Mouse (Mus musculus) myocyte (in vitro differentiated cells): ENCODE data around the gene Fcrlb. TPM values are rescaled to one million over a fixed set of nuclear protein-coding genes. Genes with fewer than 3 reads are reported as not detected.

Source experiments
- H3K27me3 ChIP-seq: one replicate; pipeline ENCODE4 v1.6.1; 2011; ENCODE audit not compliant: control insufficient read depth, insufficient read depth, insufficient read length
- H3K36me3 ChIP-seq: one replicate; pipeline ENCODE4 v1.6.1; 2011; ENCODE audit not compliant: control insufficient read depth, insufficient read depth
- H3K4me2 ChIP-seq: one replicate; pipeline ENCODE4 v1.6.1; 2011; ENCODE audit warnings: low read depth, control low read depth
- H3K4me3 ChIP-seq: one replicate; pipeline ENCODE4 v1.5.1; 2011; ENCODE audit warnings: mild to moderate bottlenecking, control low read depth, moderate library complexity
- H3K79me2 ChIP-seq: one replicate; pipeline ENCODE4 v1.6.1; 2011; ENCODE audit not compliant: control insufficient read depth, insufficient read depth
- H3ac ChIP-seq: one replicate; pipeline ENCODE4 v1.6.1; 2011; ENCODE audit not compliant: control insufficient read depth, insufficient read length
- CEBPB ChIP-seq: IDR thresholded peaks from 2 replicates; pipeline ENCODE4 v1.6.1; 2011; ENCODE audit warnings: mild to moderate bottlenecking, moderate library complexity; ENCODE audit not compliant: poor library complexity, insufficient read depth, severe bottlenecking
- E2F4 ChIP-seq: IDR thresholded peaks from one replicate; pipeline ENCODE4 v1.6.1; 2011; ENCODE audit warnings: mild to moderate bottlenecking, control low read depth, moderate library complexity; ENCODE audit not compliant: insufficient read depth
- MAX ChIP-seq: IDR thresholded peaks from one replicate; pipeline ENCODE4 v1.6.1; 2011; ENCODE audit warnings: low read depth, mild to moderate bottlenecking, control low read depth
- MYOD1 ChIP-seq, 3 experiments: IDR thresholded peaks; one replicate each; pipeline ENCODE4 v1.6.1; 2011; ENCODE audit warnings: control low read depth in 2 of 3, low read depth in 2 of 3, mild to moderate bottlenecking in 2 of 3, moderate library complexity in 1 of 3; ENCODE audit not compliant: insufficient read length in 2 of 3, control insufficient read depth in 1 of 3
- MYOG ChIP-seq, 3 experiments: IDR thresholded peaks; one replicate each; pipeline ENCODE4 v1.6.1; 2011; ENCODE audit warnings: control low read depth in 2 of 3, low read depth in 2 of 3, mild to moderate bottlenecking in 2 of 3; ENCODE audit not compliant: insufficient read length in 2 of 3, control insufficient read depth in 1 of 3, insufficient read depth in 1 of 3
- POLR2A ChIP-seq: IDR thresholded peaks from one replicate; pipeline ENCODE4 v1.6.1; 2011; ENCODE audit warnings: low read depth, mild to moderate bottlenecking, control low read depth, moderate library complexity; ENCODE audit not compliant: insufficient read length
- POLR2AphosphoS2 ChIP-seq: IDR thresholded peaks from one replicate; pipeline ENCODE4 v1.6.1; 2011; ENCODE audit warnings: low read depth, control low read depth; ENCODE audit not compliant: insufficient read length
- REST ChIP-seq: IDR thresholded peaks from one replicate; pipeline ENCODE4 v1.6.1; 2011; ENCODE audit warnings: mild to moderate bottlenecking, control low read depth, moderate library complexity; ENCODE audit not compliant: insufficient read depth, insufficient read length
- SRF ChIP-seq: IDR thresholded peaks from one replicate; pipeline ENCODE4 v1.6.1; 2011; ENCODE audit warnings: low read depth; ENCODE audit not compliant: control insufficient read depth, insufficient read length
- TCF12 ChIP-seq: IDR thresholded peaks from one replicate; pipeline ENCODE4 v1.6.1; 2011; ENCODE audit warnings: mild to moderate bottlenecking, control low read depth; ENCODE audit not compliant: poor library complexity, insufficient read depth, severe bottlenecking
- TCF3 ChIP-seq: IDR thresholded peaks from one replicate; pipeline ENCODE4 v1.6.1; 2011; ENCODE audit warnings: low read depth, control low read depth; ENCODE audit not compliant: insufficient read length
- USF1 ChIP-seq: IDR thresholded peaks from one replicate; pipeline ENCODE4 v1.6.1; 2011; ENCODE audit warnings: low read depth, mild to moderate bottlenecking, control low read depth, moderate library complexity
- polyA plus RNA-seq: library from polyadenylated mRNA; unstranded; fragments of >200 nt; fragmentation: generic; extraction: Trizol; gene quantifications from one replicate; pipeline ENCODE4 v1.2.1, GENCODE M21; 2012; ENCODE audit warnings: missing spikeins

Gene Fcrlb
- polyA plus RNA-seq, 1 experiment = 1.6 TPM

DNA sequence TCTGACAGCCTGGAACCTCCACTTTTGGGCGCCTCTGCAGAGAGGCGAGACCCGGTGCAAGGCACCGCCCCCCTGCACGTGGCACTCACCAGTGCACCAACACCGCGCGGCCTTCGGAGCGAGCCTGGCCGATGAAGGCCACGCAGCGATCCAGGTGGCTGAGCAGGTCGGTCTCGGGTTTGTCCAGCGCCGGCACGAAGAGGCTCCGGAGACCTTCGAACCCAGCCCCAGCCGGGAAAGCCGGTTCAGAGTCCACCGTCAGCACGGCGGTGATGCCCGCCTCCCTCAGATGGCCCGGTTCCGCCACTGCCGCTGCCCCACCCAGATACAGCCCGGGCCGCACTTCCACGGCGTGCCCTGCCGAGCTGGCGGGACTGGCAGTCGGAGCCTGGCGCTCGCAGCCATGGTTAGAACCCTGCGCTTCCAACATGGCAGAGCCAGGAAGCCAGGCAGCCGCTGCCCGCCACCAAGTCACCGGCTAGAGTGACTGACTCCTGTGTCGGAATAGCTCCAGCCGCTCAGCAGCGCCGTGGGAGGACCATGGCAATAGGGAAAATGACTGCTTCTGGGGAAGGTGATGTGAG is 27.7 kb downstream of the Fcrlb start, which contains the start of the genes Gm26620 and Dusp12:
Gene Gm26620, plus strand, starts transcription at position 88 of the 584 bp plus-strand sequence.
Gene Dusp12, minus strand, starts transcription at position 563 of the 584 bp plus-strand sequence.
- H3K79me2 ChIP-seq = peaks cover 12% of the 10 kb centered on the region
- peak within 1 kb of the TSS; percentile 67 for H3K4me3 ChIP-seq
- H3K4me2 ChIP-seq = peak within 1 kb of the TSS; percentile 95
- TF ChIP-seq REST = no peak
- no peak for TF ChIP-seq MAX
- TF ChIP-seq CEBPB = no peak
- peak in 1 of 3 experiments; percentile 4 for TF ChIP-seq MYOD1 (IDR thresholded peaks at IDR 0.05; ENCODE audit: control insufficient read depth in 1 of 3, insufficient read length in 2 of 3, low read depth in 2 of 3)
- TF ChIP-seq TCF12 = no peak
- TF ChIP-seq USF1 = peak; percentile 26
- TF ChIP-seq TCF3 = no peak
- TF ChIP-seq E2F4 = peak; percentile 33
- peak in 1 of 3 experiments; percentile 46 for TF ChIP-seq MYOG (IDR thresholded peaks at IDR 0.05; ENCODE audit: control insufficient read depth in 1 of 3, insufficient read depth in 1 of 3, insufficient read length in 2 of 3, low read depth in 2 of 3)
- TF ChIP-seq POLR2A = peak; percentile 74
- TF ChIP-seq POLR2AphosphoS2 = peak; percentile 84
- TF ChIP-seq SRF = peak; percentile 48
- H3K36me3 ChIP-seq = no peaks in the 10 kb centered on the region
- peak within 1 kb of the TSS; percentile 42 for H3ac ChIP-seq
- no peaks in the 10 kb centered on the region for H3K27me3 ChIP-seq

GRCm38 (mm10) chr1:170884390-170884789 is 28.4 kb downstream of the Fcrlb start:
- peaks cover 12% of the 10 kb centered on the region for H3K79me2 ChIP-seq
- H3K4me3 ChIP-seq = peak overlapping the region; percentile 67
- H3K4me2 ChIP-seq = peak overlapping the region; percentile 95
- no peaks in the 10 kb centered on the region for H3K27me3 ChIP-seq
- TF ChIP-seq MYOD1 (IDR thresholded peaks at IDR 0.05; ENCODE audit: control insufficient read depth in 1 of 3, insufficient read length in 2 of 3, low read depth in 2 of 3) = no peak
- no peak for TF ChIP-seq USF1
- TF ChIP-seq TCF3 = no peak
- no peak for TF ChIP-seq CEBPB
- TF ChIP-seq TCF12 = no peak
- TF ChIP-seq MYOG (IDR thresholded peaks at IDR 0.05; ENCODE audit: control insufficient read depth in 1 of 3, insufficient read depth in 1 of 3, insufficient read length in 2 of 3, low read depth in 2 of 3) = no peak
- no peak for TF ChIP-seq REST
- TF ChIP-seq MAX = no peak
- TF ChIP-seq SRF = no peak
- TF ChIP-seq POLR2A = no peak
- TF ChIP-seq POLR2AphosphoS2 = no peak
- H3ac ChIP-seq = peak overlapping the region; percentile 42
- peaks cover 4% of the 10 kb centered on the region for H3K36me3 ChIP-seq

- Histone ChIP-seq H3K27me3 (no peaks in the 10 kb centered on the region), H3K4me3 (no peak overlapping the region), H3K4me2 (no peak overlapping the region), H3K79me2 (peaks cover 12% of the 10 kb centered on the region), H3ac (no peak overlapping the region), H3K36me3 (peaks cover 4% of the 10 kb centered on the region)
- TF ChIP-seq POLR2A (no peak), TCF12 (no peak), E2F4 (no peak), CEBPB (no peak), SRF (no peak), MYOG (IDR thresholded peaks at IDR 0.05; ENCODE audit: control insufficient read depth in 1 of 3, insufficient read depth in 1 of 3, insufficient read length in 2 of 3, low read depth in 2 of 3) (no peak), MAX (no peak), REST (no peak), USF1 (no peak), POLR2AphosphoS2 (no peak), MYOD1 (IDR thresholded peaks at IDR 0.05; ENCODE audit: control insufficient read depth in 1 of 3, insufficient read length in 2 of 3, low read depth in 2 of 3) (no peak)
These were observed 29.7 kb downstream of the Fcrlb start for GRCm38 (mm10) chr1:170882915-170883485.

- Histone ChIP-seq H3K4me2 (no peak overlapping the region), H3K36me3 (peaks cover 10% of the 10 kb centered on the region), H3ac (no peak overlapping the region), H3K79me2 (peaks cover 3% of the 10 kb centered on the region), H3K27me3 (no peaks in the 10 kb centered on the region), H3K4me3 (no peak overlapping the region)
- TF ChIP-seq POLR2AphosphoS2 = no peak
- no peak for TF ChIP-seq TCF3
- TF ChIP-seq TCF12 = no peak
- TF ChIP-seq MYOD1 (IDR thresholded peaks at IDR 0.05; ENCODE audit: control insufficient read depth in 1 of 3, insufficient read length in 2 of 3, low read depth in 2 of 3) = no peak
- no peak for TF ChIP-seq MAX
- no peak for TF ChIP-seq REST
- no peak for TF ChIP-seq SRF
- no peak for TF ChIP-seq MYOG (IDR thresholded peaks at IDR 0.05; ENCODE audit: control insufficient read depth in 1 of 3, insufficient read depth in 1 of 3, insufficient read length in 2 of 3, low read depth in 2 of 3)
- no peak for TF ChIP-seq USF1
- TF ChIP-seq POLR2A = no peak
These were observed 35.8 kb downstream of the Fcrlb start for GRCm38 (mm10) chr1:170876906-170877305.
